Mouse (Mus musculus) regulatory T cell (primary cell): ENCODE results near the gene Tmbim1.
"Not testable (repeated sequence)": the region's sequence is repeated elsewhere in the genome, so short reads cannot be mapped to it uniquely, and the experiment has no call there.

Experiments used
- in situ Hi-C: fragments of 300-600 bp; cut with MboI, MseI; formaldehyde crosslinking; loops from one replicate; pipeline ENCODE4 v1.15.1; 2025; ENCODE audit warnings: high pct_unique_total_duplicates

Tmbim1 gene

DNA sequence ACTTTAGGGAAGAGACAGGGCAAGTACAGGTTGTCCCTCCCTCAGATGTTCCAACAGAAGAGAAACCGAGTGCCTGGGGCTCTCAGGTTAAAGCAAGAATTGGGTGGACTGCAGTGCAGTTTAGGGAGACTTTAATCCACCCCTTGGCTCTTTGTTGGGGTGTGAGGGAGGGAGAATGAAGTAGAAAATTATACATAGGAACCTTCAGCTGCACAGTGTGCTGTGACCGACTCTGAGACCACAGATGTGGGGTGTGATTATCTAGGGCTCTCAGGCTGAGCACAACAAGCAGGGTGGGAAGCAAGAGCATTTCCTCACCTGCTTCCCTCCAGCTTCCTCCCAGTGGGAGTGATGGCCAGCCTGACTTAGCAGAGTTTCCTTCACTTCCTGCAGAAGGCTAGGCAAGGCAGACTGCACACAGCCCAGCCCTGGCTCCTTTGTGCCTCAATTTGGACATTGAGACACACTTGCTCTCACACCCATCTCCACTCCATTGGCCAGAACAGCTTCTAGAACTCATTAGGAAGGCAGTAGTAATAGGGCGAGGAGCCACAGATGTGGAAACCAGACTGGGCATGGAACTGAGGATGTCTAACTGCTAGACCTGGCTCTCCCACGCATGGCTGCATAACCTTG is 25.7 kb upstream of the Tmbim1 start:
- in situ Hi-C loops = loop anchor here (10.0 kb wide), 1 partner anchor 1746 kb away; the partner anchor contains the start of gene Smarcal1

GRCm38 (mm10) chr1:74329899-74330431 is 24.5 kb upstream of the Tmbim1 start:
- in situ Hi-C loops = loop anchor here (10.0 kb wide), 1 partner anchor 1745 kb away; the partner anchor contains the start of gene Smarcal1

GRCm38 (mm10) chr1:74326916-74327315 is 21.5 kb upstream of the Tmbim1 start:
- in situ Hi-C loops = not testable (repeated sequence)

DNA sequence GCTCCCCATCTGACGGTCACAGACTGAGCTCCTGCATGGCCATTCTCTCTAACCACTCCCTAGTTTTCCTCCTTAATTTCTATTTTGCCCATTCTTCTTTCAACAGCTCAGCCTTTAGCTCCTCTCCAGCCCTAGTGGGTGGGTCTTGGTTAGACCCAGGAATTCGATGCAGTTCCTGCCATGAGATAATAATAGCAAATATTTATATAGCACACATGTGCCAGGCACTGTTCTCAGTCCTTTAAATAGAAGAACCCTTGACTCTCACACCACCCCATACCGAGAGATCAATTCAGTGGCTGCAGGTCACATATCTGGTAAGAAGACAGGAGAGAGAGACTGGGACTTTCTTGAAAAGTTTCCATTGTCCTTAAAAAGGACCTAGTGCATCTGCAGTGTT is 16.0 kb upstream of the Tmbim1 start:
- in situ Hi-C loops = no loop called here

DNA sequence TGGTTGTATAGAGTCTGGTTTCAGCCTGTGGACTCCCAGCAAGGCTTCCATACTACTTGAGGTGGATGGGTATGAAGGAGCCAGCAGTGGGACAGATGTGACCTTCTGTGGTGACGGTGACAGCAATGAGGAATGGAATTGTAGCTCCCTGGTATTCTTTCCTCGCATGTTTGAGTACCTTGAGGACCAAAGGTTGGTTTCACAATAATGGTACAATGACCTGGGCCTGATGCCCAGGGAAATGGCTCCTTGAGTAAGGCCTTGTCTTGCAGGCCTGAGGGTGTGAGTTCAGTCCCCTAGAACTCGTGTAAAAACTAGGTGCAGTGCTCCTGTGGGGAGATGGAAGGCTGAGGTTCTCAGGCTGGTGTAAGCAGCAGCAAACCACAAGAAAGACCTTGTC is 13.3 kb upstream of the Tmbim1 start:
- in situ Hi-C loops = no loop called here

DNA sequence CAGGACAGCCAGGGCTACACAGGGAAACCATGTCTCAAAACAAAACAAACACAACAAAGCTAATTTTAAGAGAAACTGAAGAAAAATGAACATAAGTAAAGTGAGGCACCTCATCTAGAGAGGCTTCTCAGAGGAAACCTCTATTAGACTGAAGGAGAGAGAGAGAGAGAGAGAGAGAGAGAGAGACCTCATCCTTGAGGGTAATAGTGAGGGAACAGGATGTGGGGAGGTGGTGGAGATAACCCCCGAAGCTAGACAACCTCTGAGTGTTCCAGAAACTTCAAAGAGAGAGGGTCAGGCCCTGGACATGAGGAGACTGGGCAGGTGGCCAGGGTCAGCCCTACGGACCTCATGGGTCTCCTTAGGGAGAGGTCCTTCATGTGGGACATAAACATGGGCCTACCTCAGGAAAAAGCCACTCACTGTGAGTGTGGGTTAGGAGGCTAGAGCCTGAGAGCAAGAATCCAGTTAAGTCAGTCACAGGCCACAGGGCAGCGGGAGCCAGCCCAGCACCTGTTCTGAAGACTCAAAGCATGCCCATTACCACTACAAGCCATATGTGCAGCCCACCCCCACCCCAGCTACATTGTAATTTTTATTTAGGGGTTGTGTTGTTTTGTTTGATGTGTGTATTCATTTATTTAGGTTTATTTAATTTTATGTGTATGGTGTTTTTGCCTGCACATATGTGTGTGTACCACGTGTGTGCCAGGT is 10.8 kb upstream of the Tmbim1 start:
- in situ Hi-C loops = no loop called here

DNA sequence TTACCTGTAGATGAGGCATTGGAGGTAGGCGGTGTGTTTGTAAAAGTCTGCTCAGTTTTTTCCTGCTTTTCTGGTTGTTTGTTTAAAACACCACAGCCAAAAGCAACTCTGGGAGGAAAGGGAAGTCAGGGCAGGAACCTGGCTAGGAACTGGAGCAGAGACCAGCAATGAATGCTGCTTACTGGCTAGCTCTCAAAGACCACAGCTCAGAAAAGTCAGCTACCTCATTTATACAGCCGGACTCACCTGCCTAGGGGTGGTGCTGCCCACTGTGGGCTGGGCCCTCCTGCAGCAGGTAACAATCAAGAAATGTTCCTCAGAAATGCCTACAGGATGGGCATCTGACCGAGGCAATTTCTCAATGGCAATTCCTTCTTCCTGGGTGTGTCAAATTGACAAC is 9.4 kb upstream of the Tmbim1 start:
- in situ Hi-C loops = no loop called here

DNA sequence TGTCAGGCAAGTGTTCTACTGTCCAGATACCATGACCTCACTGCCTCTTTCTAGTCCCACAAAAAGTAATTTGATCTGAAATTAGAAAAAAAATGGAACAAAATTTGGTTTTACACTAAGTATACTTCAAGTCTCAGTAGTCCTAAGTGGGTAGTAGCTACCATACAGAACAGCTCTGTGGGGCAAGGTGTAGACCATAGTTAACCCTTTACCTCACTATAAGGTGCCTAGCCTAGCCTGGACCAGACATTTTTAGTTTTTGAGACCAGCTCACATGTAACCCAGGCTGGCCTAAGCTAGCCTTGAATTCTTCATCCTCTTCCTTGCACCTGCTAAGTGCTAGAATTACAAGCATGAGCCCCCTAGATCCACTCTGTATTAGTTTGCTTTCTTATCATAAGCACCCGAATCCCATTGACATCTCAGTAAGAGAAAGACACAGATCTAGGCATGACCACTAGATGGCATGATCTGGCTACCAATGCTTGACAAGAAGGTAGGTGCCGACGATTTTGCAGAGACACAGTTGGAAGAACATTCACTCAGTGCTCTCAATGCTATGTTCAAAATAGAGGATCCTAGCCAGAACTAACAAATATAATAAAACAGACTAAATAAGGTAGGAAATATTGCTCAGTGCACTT is 7.7 kb upstream of the Tmbim1 start:
- in situ Hi-C loops = no loop called here

GRCm38 (mm10) chr1:74309767-74310166 is 4.3 kb upstream of the Tmbim1 start:
- in situ Hi-C loops = loop anchor here (5.0 kb wide), 1 partner anchor 73 kb away; no protein-coding TSS in a partner anchor

DNA sequence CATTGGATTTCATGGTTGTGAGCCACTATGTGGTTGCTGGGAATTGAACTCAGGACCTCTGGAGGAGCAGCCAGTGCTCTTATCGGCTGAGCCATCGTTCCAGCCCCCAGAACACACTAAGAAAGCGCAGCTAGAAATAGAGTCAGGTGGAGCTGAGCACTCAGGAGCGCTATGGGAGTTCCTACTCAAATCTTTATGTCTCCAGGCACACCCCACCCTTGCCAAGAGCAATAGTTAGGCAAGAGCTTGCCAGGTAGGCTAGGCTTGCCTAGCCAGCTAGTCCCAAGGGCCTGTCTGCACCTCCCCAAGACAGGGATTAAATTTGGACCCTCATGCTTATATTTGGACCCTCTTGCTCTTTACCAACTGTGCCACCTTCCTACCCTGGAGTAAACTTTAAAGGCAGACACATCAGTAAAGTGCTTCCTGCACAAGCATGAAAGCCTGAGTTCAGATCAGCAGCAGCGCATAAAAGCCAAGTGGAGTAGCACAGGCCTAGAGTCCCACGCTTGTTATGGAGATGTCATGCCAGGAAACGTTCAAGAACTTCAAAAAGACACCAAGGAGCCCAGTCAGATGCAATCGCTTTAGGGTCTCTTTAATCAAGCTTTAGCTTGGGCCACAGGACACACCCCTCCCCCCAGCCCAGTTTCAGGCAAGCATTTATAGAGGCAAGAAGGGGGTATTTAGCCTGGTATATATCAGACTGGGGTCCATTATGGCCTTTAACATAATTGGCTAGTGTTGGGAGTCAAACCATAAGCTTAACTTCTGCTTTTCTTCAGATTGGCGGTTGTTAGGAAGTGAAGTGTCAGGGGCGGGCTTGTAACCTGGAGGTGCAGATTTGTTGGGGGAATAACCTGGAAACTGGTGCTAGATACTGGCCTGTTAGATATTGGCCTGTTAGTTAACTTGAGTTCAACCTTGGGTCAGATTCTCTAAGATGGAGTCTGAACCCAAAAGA is 2.9 kb upstream of the Tmbim1 start:
- in situ Hi-C loops = loop anchor here (5.0 kb wide), 1 partner anchor 74 kb away; no protein-coding TSS in a partner anchor

- in situ Hi-C loops = loop anchor here (5.0 kb wide), 1 partner anchor 75 kb away; no protein-coding TSS in a partner anchor
Measured at GRCm38 (mm10) chr1:74307146-74307545, 1.7 kb upstream of the Tmbim1 start.

DNA sequence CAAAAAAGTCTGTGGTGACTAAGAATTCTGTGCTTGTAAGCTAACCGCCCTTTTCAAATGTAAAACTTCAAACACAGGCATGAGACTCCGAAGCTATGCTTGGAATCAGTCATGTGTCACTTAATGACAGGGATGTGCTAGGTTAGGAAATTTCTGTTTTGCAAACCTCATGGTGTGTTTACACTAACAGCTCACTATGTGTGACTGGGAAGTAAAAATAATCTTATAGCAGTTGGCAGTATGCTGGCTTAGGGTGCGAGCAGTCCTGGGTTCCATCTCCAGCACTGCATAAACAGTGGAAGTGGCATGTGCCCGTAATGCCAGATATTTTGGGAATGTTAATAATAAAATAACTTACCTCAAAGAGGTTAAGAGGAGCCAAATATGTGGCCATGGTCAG is 476 bp downstream of the Tmbim1 start:
- in situ Hi-C loops = loop anchor here (5.0 kb wide), 1 partner anchor 77 kb away; no protein-coding TSS in a partner anchor

GRCm38 (mm10) chr1:74304339-74304790 is 1.1 kb downstream of the Tmbim1 start:
- in situ Hi-C loops = no loop called here

DNA sequence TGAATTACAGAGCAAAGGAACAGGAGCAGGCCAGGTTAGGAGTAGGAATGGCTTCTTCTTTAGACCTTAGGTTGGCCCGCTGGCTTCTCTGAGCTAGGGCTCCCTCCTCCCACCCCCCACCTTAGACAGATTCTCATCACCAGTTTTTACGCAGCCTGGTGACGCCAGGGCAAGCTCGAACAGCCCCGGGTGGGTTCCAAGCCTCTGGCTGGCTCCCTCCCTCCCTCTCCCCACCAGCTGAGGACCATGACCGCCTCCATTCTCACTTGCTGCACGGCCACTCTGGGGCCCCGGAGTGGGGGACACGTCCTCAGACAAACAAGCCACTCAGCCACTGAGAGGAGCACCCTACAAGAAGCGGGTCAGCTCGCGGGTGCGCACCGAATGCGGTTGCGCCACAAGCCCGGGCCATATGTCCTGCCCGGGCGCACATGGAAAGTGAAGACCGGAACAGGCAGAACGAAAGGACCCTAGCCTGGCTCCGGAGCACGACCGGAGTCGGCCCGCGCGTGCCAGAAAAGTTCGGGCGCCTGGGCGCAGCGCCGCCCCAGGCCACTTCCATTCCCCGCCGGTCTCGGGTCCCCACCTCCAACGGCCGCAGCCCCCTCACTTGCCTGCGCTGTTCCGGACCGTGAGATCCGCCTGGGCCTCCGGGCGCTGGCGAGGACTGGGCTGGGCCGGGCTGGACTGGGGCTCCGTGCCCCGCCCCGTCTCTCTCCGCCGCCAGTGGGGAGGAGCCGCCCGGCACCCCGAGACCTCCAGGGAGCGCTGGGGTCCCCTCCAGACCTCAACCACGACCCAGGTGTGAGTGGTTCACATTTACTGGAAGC is 1.7 kb downstream of the Tmbim1 start:
- in situ Hi-C loops = no loop called here

DNA sequence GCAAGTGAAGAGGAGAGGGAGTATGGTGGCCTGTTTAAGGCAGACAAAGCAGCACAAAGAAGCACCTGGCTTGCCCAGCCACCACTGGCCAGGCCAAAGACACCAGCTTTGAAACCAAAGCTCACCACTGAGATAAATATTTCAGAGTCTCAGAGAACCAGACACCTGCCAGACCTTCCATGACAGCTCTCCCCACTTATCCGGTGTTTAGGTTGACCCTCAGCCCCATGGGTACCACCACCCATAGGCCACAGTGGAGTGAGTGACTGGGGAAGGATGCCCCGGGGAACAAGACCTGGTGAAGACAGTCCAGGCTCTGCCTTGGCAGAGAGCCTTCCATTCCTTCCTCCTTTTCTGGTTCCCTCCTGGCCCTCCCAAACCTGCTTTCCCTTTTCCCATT is 2.6 kb downstream of the Tmbim1 start:
- in situ Hi-C loops = no loop called here

DNA sequence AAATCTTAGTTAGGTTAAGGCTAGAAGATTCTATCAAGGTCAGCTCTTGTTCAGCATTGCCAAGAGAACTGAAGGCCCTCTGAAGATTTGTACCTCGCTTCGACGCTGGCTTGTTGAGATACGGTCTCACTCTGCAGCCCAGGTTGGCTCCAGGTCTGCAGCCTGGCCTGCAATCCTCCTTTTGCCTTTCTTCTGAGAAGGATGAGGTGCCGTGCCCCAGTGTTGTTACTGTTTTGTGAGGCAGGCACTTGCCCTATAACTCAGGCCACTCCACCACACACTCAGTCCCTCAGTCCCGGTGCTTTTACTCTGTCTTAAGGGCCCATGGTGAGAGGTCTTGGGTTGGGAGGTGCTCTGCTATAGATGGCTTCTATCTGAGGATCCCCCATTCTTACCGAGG is 3.2 kb downstream of the Tmbim1 start:
- in situ Hi-C loops = no loop called here

DNA sequence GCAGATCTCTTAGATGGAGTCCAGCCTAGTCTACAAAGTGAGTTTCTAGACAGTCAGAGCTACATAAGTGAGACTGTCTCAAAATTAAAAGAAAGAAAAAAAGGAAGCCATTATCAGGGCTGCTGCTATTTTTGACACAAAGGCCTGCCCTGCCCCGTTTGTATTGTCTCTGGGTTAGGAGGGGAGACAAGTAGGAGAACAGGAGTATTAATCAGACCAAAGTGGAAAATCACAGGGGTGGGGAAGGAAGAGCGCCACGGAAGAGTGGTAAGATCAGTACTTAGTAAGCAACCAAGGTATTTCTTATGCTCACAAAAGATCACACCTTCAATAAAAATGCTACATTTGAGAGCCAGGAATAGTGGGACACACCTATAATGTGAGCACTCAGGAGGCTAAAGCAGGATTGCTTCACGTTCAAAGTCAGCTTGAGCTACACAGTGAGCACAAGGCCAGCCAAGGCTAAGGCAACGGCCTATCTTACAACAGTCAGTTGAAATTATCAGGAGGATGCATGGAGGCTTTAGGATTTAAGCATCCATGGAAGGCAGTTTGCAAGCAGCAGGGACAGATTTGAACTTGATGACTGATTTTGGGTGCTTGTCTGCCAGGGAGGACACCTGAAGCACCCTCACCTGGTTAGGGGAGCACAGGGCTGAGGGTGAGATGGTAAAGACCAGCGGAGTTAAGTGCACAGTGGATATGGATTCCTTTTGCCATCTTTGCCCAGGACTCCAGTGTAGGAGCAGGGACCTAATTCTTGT is 4.9 kb downstream of the Tmbim1 start:
- in situ Hi-C loops = no loop called here

GRCm38 (mm10) chr1:74298996-74299395 is 6.4 kb downstream of the Tmbim1 start:
- in situ Hi-C loops = loop anchor here (25.0 kb wide), 1 partner anchor 913 kb away; the partner anchor contains the start of genes Glb1l, Stk16 and Tuba4a

GRCm38 (mm10) chr1:74298157-74298750 is 7.2 kb downstream of the Tmbim1 start:
- in situ Hi-C loops = loop anchor here (25.0 kb wide), 1 partner anchor 914 kb away; the partner anchor contains the start of genes Glb1l, Stk16 and Tuba4a
